Mouse (Mus musculus): ENCODE results near the gene Angel1. TPM values are rescaled to one million over a fixed set of nuclear protein-coding genes. Genes with fewer than 3 reads are reported as not detected.

Angel1 gene
- total and polyA plus RNA-seq, 3 experiments = 1.8 to 9.1 (median 1.8) TPM

GRCm38 (mm10) chr12:86734319-86734810, 8.1 kb upstream of the Angel1 start, which contains the start of gene Lrrc74a:
Gene Lrrc74a, plus strand, starts transcription at chr12:86734369.
- no peak for TF ChIP-seq POLR2AphosphoS5 (IDR thresholded peaks at IDR 0.05; ENCODE audit: insufficient replicate concordance, low read depth, low read length)
- TF ChIP-seq GATA2 (IDR thresholded peaks at IDR 0.05; ENCODE audit: borderline replicate concordance, low read depth, low read length) = no peak
- TF ChIP-seq CTCF (IDR thresholded peaks at IDR 0.05; ENCODE audit: low read depth, low read length) = no peak
- no peak for TF ChIP-seq TAL1 (conservative IDR thresholded peaks at IDR 0.05; ENCODE audit: low read depth, low read length)
- TF ChIP-seq GATA1 (IDR thresholded peaks at IDR 0.05; ENCODE audit: borderline replicate concordance, low read length) = no peak
- no peaks in the 10 kb centered on the region for H3K9me3 ChIP-seq (replicated peaks)
- peaks cover 18% of the 10 kb centered on the region for H3K27me3 ChIP-seq (ENCODE audit: insufficient read depth, low read length)
- no peaks in the 10 kb centered on the region for H3K36me3 ChIP-seq (replicated peaks)
- H3K4me3 ChIP-seq (ENCODE audit: low read depth, low read length) = no peak within 1 kb of the TSS
- ATAC-seq (ENCODE audit: extremely low read depth, insufficient number of reproducible peaks, low FRiP score, poor library complexity, severe bottlenecking) (no peak), DNase-seq (ENCODE audit: low spot score) (no peak)
- H3K4me1 ChIP-seq (ENCODE audit: insufficient read depth, low read depth, low read length) = peaks cover 3% of the 10 kb centered on the region; the same call in 1 of the 2 replicates

GRCm38 (mm10) chr12:86725706-86726105, 554 bp downstream of the Angel1 start:
- Histone ChIP-seq H3K4me3 (ENCODE audit: low read depth, low read length) (peak overlapping the region; percentile 77), H3K4me1 (ENCODE audit: insufficient read depth, low read depth, low read length) (peaks cover 17% of the 10 kb centered on the region), H3K9me3 (replicated peaks) (no peaks in the 10 kb centered on the region), H3K27me3 (ENCODE audit: insufficient read depth, low read length) (peaks cover 5% of the 10 kb centered on the region), H3K36me3 (replicated peaks) (peaks cover 18% of the 10 kb centered on the region)
- ATAC-seq (ENCODE audit: extremely low read depth, insufficient number of reproducible peaks, low FRiP score, poor library complexity, severe bottlenecking) (peak; percentile 48; the same call in 1 of the 2 replicates), DNase-seq (ENCODE audit: low spot score) (peak; percentile 81)
- TF ChIP-seq CTCF (IDR thresholded peaks at IDR 0.05; ENCODE audit: low read depth, low read length) (no peak), POLR2AphosphoS5 (IDR thresholded peaks at IDR 0.05; ENCODE audit: insufficient replicate concordance, low read depth, low read length) (no peak), GATA1 (IDR thresholded peaks at IDR 0.05; ENCODE audit: borderline replicate concordance, low read length) (no peak), TAL1 (conservative IDR thresholded peaks at IDR 0.05; ENCODE audit: low read depth, low read length) (no peak), GATA2 (IDR thresholded peaks at IDR 0.05; ENCODE audit: borderline replicate concordance, low read depth, low read length) (no peak)

- peaks cover 23% of the 10 kb centered on the region for H3K36me3 ChIP-seq (replicated peaks)
- DNase-seq (ENCODE audit: low spot score) (no peak), ATAC-seq (ENCODE audit: extremely low read depth, insufficient number of reproducible peaks, low FRiP score, poor library complexity, severe bottlenecking) (no peak)
- TF ChIP-seq GATA2 (IDR thresholded peaks at IDR 0.05; ENCODE audit: borderline replicate concordance, low read depth, low read length) = no peak
- no peak for TF ChIP-seq TAL1 (conservative IDR thresholded peaks at IDR 0.05; ENCODE audit: low read depth, low read length)
- TF ChIP-seq CTCF (IDR thresholded peaks at IDR 0.05; ENCODE audit: low read depth, low read length) = no peak
- TF ChIP-seq GATA1 (IDR thresholded peaks at IDR 0.05; ENCODE audit: borderline replicate concordance, low read length) = no peak
- TF ChIP-seq POLR2AphosphoS5 (IDR thresholded peaks at IDR 0.05; ENCODE audit: insufficient replicate concordance, low read depth, low read length) = no peak
- H3K4me3 ChIP-seq (ENCODE audit: low read depth, low read length) = no peak overlapping the region
- H3K27me3 ChIP-seq (ENCODE audit: insufficient read depth, low read length) = peaks cover 5% of the 10 kb centered on the region
- peaks cover 17% of the 10 kb centered on the region for H3K4me1 ChIP-seq (ENCODE audit: insufficient read depth, low read depth, low read length)
- H3K9me3 ChIP-seq (replicated peaks) = no peaks in the 10 kb centered on the region
Measured at GRCm38 (mm10) chr12:86724300-86724699, 2.0 kb downstream of the Angel1 start.

- H3K4me3 ChIP-seq (ENCODE audit: low read depth, low read length) = no peak overlapping the region
- no peak for ATAC-seq (ENCODE audit: extremely low read depth, insufficient number of reproducible peaks, low FRiP score, poor library complexity, severe bottlenecking)
- DNase-seq (ENCODE audit: low spot score) = no peak
- H3K9me3 ChIP-seq (replicated peaks) = no peaks in the 10 kb centered on the region
- H3K36me3 ChIP-seq (replicated peaks) = peaks cover 23% of the 10 kb centered on the region
- no peak for TF ChIP-seq GATA2 (IDR thresholded peaks at IDR 0.05; ENCODE audit: borderline replicate concordance, low read depth, low read length)
- TF ChIP-seq CTCF (IDR thresholded peaks at IDR 0.05; ENCODE audit: low read depth, low read length) = no peak
- no peak for TF ChIP-seq POLR2AphosphoS5 (IDR thresholded peaks at IDR 0.05; ENCODE audit: insufficient replicate concordance, low read depth, low read length)
- TF ChIP-seq GATA1 (IDR thresholded peaks at IDR 0.05; ENCODE audit: borderline replicate concordance, low read length) = no peak
- TF ChIP-seq TAL1 (conservative IDR thresholded peaks at IDR 0.05; ENCODE audit: low read depth, low read length) = no peak
- no peaks in the 10 kb centered on the region; the same call in 1 of the 2 replicates for H3K27me3 ChIP-seq (ENCODE audit: insufficient read depth, low read length)
- H3K4me1 ChIP-seq (ENCODE audit: insufficient read depth, low read depth, low read length) = peaks cover 13% of the 10 kb centered on the region
Measured at GRCm38 (mm10) chr12:86721453-86721852, 4.8 kb downstream of the Angel1 start.

GRCm38 (mm10) chr12:86719961-86720639, 6.2 kb downstream of the Angel1 start:
- no peak for TF ChIP-seq POLR2AphosphoS5 (IDR thresholded peaks at IDR 0.05; ENCODE audit: insufficient replicate concordance, low read depth, low read length)
- Histone ChIP-seq H3K27me3 (ENCODE audit: insufficient read depth, low read length) (no peaks in the 10 kb centered on the region; the same call in 1 of the 2 replicates), H3K4me1 (ENCODE audit: insufficient read depth, low read depth, low read length) (peaks cover 3% of the 10 kb centered on the region), H3K36me3 (replicated peaks) (peaks cover 23% of the 10 kb centered on the region), H3K4me3 (ENCODE audit: low read depth, low read length) (no peak overlapping the region), H3K9me3 (replicated peaks) (no peaks in the 10 kb centered on the region)
- DNase-seq (ENCODE audit: low spot score) (no peak), ATAC-seq (ENCODE audit: extremely low read depth, insufficient number of reproducible peaks, low FRiP score, poor library complexity, severe bottlenecking) (no peak)

- H3K27me3 ChIP-seq (ENCODE audit: insufficient read depth, low read length) = no peaks in the 10 kb centered on the region; the same call in 1 of the 2 replicates
- H3K4me3 ChIP-seq (ENCODE audit: low read depth, low read length) = no peak overlapping the region
- no peak for ATAC-seq (ENCODE audit: extremely low read depth, insufficient number of reproducible peaks, low FRiP score, poor library complexity, severe bottlenecking)
- no peak for DNase-seq (ENCODE audit: low spot score)
- H3K4me1 ChIP-seq (ENCODE audit: insufficient read depth, low read depth, low read length) = no peaks in the 10 kb centered on the region
- TF ChIP-seq TAL1 (conservative IDR thresholded peaks at IDR 0.05; ENCODE audit: low read depth, low read length) = no peak
- no peak for TF ChIP-seq CTCF (IDR thresholded peaks at IDR 0.05; ENCODE audit: low read depth, low read length)
- TF ChIP-seq POLR2AphosphoS5 (IDR thresholded peaks at IDR 0.05; ENCODE audit: insufficient replicate concordance, low read depth, low read length) = no peak
- TF ChIP-seq GATA1 (IDR thresholded peaks at IDR 0.05; ENCODE audit: borderline replicate concordance, low read length) = no peak
- TF ChIP-seq GATA2 (IDR thresholded peaks at IDR 0.05; ENCODE audit: borderline replicate concordance, low read depth, low read length) = no peak
- no peaks in the 10 kb centered on the region for H3K9me3 ChIP-seq (replicated peaks)
- peaks cover 14% of the 10 kb centered on the region for H3K36me3 ChIP-seq (replicated peaks)
Measured at GRCm38 (mm10) chr12:86716962-86717361, 9.3 kb downstream of the Angel1 start.
